Mouse (Mus musculus) lung, adult 2 months (tissue): ENCODE data around the gene Dmpk.

ENCODE experiments used
- CTCF ChIP-seq: fragments of 200-500 bp; IDR thresholded peaks from 2 replicates; pipeline ENCODE4 v1.5.1; 2011; ENCODE audit warnings: mild to moderate bottlenecking, low read length, control low read depth; ENCODE audit not compliant: insufficient read depth
- POLR2A ChIP-seq: fragments of 200-500 bp; IDR thresholded peaks from 2 replicates; pipeline ENCODE4 v1.6.1; 2011; ENCODE audit warnings: low read depth, mild to moderate bottlenecking, control low read depth, low read length, borderline replicate concordance; ENCODE audit errors: extremely low read depth

DNA sequence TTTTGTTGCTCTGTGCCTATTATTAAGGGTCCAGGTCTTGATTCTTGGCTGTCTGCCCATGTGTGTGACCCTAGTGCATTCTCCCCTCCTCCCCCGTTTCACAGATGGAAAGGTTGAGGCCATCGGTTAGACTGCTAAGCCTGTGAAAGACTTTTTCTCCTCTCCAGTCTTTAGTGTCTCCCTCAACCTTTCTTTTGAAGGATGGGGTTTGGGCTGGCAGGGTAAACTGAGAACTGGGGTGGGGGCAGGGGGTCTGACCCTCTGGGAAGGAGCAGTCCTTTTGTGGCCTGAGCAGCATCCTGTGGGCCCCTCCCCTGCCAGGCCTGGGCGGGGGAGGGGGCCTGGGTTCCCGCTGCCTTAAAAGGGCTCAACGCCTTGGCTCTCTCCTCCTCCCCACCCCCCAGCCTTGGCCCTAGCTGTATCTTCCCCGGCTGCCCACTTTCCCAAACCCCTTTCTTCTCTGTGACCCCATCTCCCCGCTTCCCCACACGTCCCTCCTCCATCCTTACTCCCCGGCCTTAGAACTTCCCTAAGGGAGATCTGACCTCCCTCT lies 1.3 kb downstream of the Dmpk start:
- TF ChIP-seq POLR2A, result no peak
- no peak for TF ChIP-seq CTCF
